Mouse (Mus musculus) cerebellum, adult 18-20 months (tissue): ENCODE data around the gene Abcg4.
"Not testable (repeated sequence)": the region's sequence is repeated elsewhere in the genome, so short reads cannot be mapped to it uniquely, and the experiment has no call there.

ENCODE experiments used
- DNase-seq, 2 experiments: peaks; one replicate each; pipeline ENCODE4 v3.0.0; 2021

Gene Abcg4

GRCm38 (mm10) chr9:44319105-44319886 is 30.9 kb upstream of the Abcg4 start:
- DNase-seq, result peak in 1 of 2 experiments; percentile 37

GRCm38 (mm10) chr9:44318826-44319095 is 30.3 kb upstream of the Abcg4 start:
- no peak for DNase-seq

- DNase-seq, result no peak
These were observed 29.8 kb upstream of the Abcg4 start for GRCm38 (mm10) chr9:44318076-44318825.

GRCm38 (mm10) chr9:44317452-44317851 is 29.0 kb upstream of the Abcg4 start:
- no peak for DNase-seq

- DNase-seq, result no peak
These were observed 26.5 kb upstream of the Abcg4 start for GRCm38 (mm10) chr9:44314910-44315309.

GRCm38 (mm10) chr9:44314257-44314547 is 25.8 kb upstream of the Abcg4 start:
- DNase-seq, result no peak

GRCm38 (mm10) chr9:44313476-44314256 is 25.3 kb upstream of the Abcg4 start:
- peak; percentile 45 to 60 for DNase-seq

- no peak for DNase-seq
These were observed 23.0 kb upstream of the Abcg4 start for GRCm38 (mm10) chr9:44311136-44312134.

GRCm38 (mm10) chr9:44310750-44311135 is 22.3 kb upstream of the Abcg4 start:
- no peak for DNase-seq

GRCm38 (mm10) chr9:44309756-44310155 is 21.3 kb upstream of the Abcg4 start:
- DNase-seq, result no peak

- no peak for DNase-seq
These were observed 18.8 kb upstream of the Abcg4 start for GRCm38 (mm10) chr9:44307248-44307647.

- no peak for DNase-seq
These were observed 18.1 kb upstream of the Abcg4 start for GRCm38 (mm10) chr9:44306532-44306931.

GRCm38 (mm10) chr9:44305466-44306079 is 17.2 kb upstream of the Abcg4 start, which contains the start of gene Hinfp:
Gene Hinfp (minus strand): TSS chr9:44305671.
- peak; percentile 97 to 99 for DNase-seq

- DNase-seq, result not testable (repeated sequence)
These were observed 11.6 kb upstream of the Abcg4 start for GRCm38 (mm10) chr9:44300001-44300400.

- peak; percentile 57 to 68 for DNase-seq
These were observed 4.1 kb upstream of the Abcg4 start for GRCm38 (mm10) chr9:44292490-44292889.

- DNase-seq, result no peak
These were observed 510 bp upstream of the Abcg4 start for GRCm38 (mm10) chr9:44288959-44289291.

GRCm38 (mm10) chr9:44287401-44288075 is 877 bp downstream of the Abcg4 start:
- DNase-seq, result peak; percentile 55 to 59

- no peak for DNase-seq
These were observed 1.4 kb downstream of the Abcg4 start for GRCm38 (mm10) chr9:44287003-44287400.

- no peak for DNase-seq
These were observed 2.1 kb downstream of the Abcg4 start for GRCm38 (mm10) chr9:44286256-44286850.

- no peak for DNase-seq
These were observed 5.2 kb downstream of the Abcg4 start for GRCm38 (mm10) chr9:44283183-44283582.

- no peak for DNase-seq
These were observed 18.4 kb downstream of the Abcg4 start for GRCm38 (mm10) chr9:44269973-44270372.
